Mouse (Mus musculus) embryonic fibroblast, embryonic 13.5 days (primary cell): ENCODE data around the gene Psmd11.

ENCODE experiments used
- CTCF ChIP-seq: IDR thresholded peaks from 2 replicates; pipeline ENCODE4 v1.5.1; 2011; ENCODE audit warnings: mild to moderate bottlenecking, control low read depth, low read length, moderate library complexity, borderline replicate concordance; ENCODE audit not compliant: insufficient read depth
- POLR2A ChIP-seq: IDR thresholded peaks from 2 replicates; pipeline ENCODE4 v1.6.1; 2011; ENCODE audit warnings: low read depth, mild to moderate bottlenecking, control low read depth, low read length, moderate library complexity

- no peak for TF ChIP-seq CTCF
- TF ChIP-seq POLR2A = no peak
Measured at GRCm38 (mm10) chr11:80481409-80482050, 53.1 kb downstream of the Psmd11 start.
